14 mouse cellular contexts compared by ENCODE assay signal in the genomic region with DNA sequence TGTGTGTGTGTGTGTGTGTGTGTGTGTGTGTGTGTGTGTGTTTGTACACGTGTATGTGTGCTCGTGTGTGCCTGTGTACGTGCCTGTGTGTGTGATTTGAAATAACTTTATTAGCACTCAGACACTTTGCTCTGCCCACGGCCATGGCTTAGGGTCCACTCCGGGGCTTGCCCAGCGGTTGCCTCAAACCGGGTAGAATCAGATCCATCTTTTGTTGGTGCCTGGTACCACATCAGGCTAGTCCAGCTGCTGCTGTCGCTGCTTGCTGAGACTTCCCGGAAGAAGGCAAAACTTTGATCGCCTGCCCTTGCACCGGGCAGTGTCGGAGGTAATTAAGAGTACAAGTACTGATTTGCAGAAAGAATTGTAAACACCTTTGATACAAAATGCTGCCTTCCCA. TPM values are rescaled to one million over a fixed set of nuclear protein-coding genes. Genes with fewer than 3 reads are reported as not detected.
DNase-seq lines count a peak whose midpoint lies in the region; ATAC-seq and TF ChIP-seq lines count a peak whose summit lies in the region.
"Had no signal": no experiment of that assay in that cellular context is flagged by ENCODE, and none has a peak within 500 bp of the region (broad histone marks: within the 10 kb centered on the region; RNA-seq: fewer than 3 reads in every experiment).

No protein-coding gene starts in this region.

- H3K4me3 ChIP-seq in lung, embryonic 14.5 days (ENCODE audit: low read depth, low read length), result no peak overlapping the region
- H3K4me3 ChIP-seq in lung, postnatal 0 days (ENCODE audit: low read depth, low read length), result no peak overlapping the region
- H3K4me3 ChIP-seq in forebrain, postnatal 0 days (ENCODE audit: low read depth, low read length), result no peak overlapping the region
- no peak overlapping the region for H3K4me3 ChIP-seq in intestine, embryonic 15.5 days (replicated peaks)
- H3K4me3 ChIP-seq in neural tube, embryonic 14.5 days (ENCODE audit: low read depth, low read length), result peak overlapping the region; percentile 12
- H3K4me3 ChIP-seq: megakaryocyte, embryonic 14.5 days had no signal

- peaks cover 24% of the 10 kb centered on the region for H3K4me1 ChIP-seq in lung, embryonic 14.5 days (ENCODE audit: insufficient read depth)
- peaks cover 2% of the 10 kb centered on the region; the same call in 1 of the 2 replicates for H3K4me1 ChIP-seq in lung, postnatal 0 days (ENCODE audit: insufficient read depth, low read depth, low read length)
- H3K4me1 ChIP-seq in forebrain, postnatal 0 days (ENCODE audit: insufficient read depth), result peaks cover 4% of the 10 kb centered on the region; the same call in 1 of the 2 replicates
- peaks cover 19% of the 10 kb centered on the region for H3K4me1 ChIP-seq in intestine, embryonic 15.5 days (replicated peaks)
- H3K4me1 ChIP-seq in neural tube, embryonic 14.5 days (ENCODE audit: control insufficient read depth, insufficient read depth, low read length), result peaks cover 58% of the 10 kb centered on the region
- H3K4me1 ChIP-seq: megakaryocyte, embryonic 14.5 days had no signal

- TF ChIP-seq EP300 in lung, postnatal 0 days (IDR thresholded peaks at IDR 0.05), result no peak

- 24% methylated on average over 12 of the region's 12 CpGs for WGBS in lung, embryonic 14.5 days
- 38% methylated on average over 12 of the region's 12 CpGs for WGBS in lung, postnatal 0 days
- WGBS in forebrain, postnatal 0 days, result 38% methylated on average over 12 of the region's 12 CpGs
- 19% methylated on average over 11 of the region's 12 CpGs for WGBS in intestine, embryonic 15.5 days
- 8% methylated on average over 12 of the region's 12 CpGs for WGBS in neural tube, embryonic 14.5 days

- no peaks in the 10 kb centered on the region for H3K9me3 ChIP-seq in lung, embryonic 14.5 days (ENCODE audit: low read depth, low read length)
- no peaks in the 10 kb centered on the region for H3K9me3 ChIP-seq in lung, postnatal 0 days (ENCODE audit: low read length)
- no peaks in the 10 kb centered on the region for H3K9me3 ChIP-seq in forebrain, postnatal 0 days (ENCODE audit: low read length)
- no peaks in the 10 kb centered on the region for H3K9me3 ChIP-seq in intestine, embryonic 15.5 days
- no peaks in the 10 kb centered on the region for H3K9me3 ChIP-seq in neural tube, embryonic 14.5 days (ENCODE audit: control insufficient read depth, low read length)
- H3K9me3 ChIP-seq: megakaryocyte, embryonic 14.5 days had no signal

- peak overlapping the region; percentile 15; the same call in 1 of the 2 replicates for H3K27ac ChIP-seq in lung, embryonic 14.5 days (ENCODE audit: low read depth)
- no peak overlapping the region for H3K27ac ChIP-seq in lung, postnatal 0 days (ENCODE audit: low read length)
- no peak overlapping the region for H3K27ac ChIP-seq in forebrain, postnatal 0 days (ENCODE audit: low read depth, low read length)
- H3K27ac ChIP-seq in intestine, embryonic 15.5 days, result no peak overlapping the region
- peak overlapping the region; percentile 48 for H3K27ac ChIP-seq in neural tube, embryonic 14.5 days (ENCODE audit: low read depth, low read length)

- H3K9ac ChIP-seq in lung, embryonic 14.5 days, result no peak overlapping the region
- no peak overlapping the region for H3K9ac ChIP-seq in lung, postnatal 0 days (replicated peaks; ENCODE audit: low read depth)
- no peak overlapping the region for H3K9ac ChIP-seq in forebrain, postnatal 0 days
- H3K9ac ChIP-seq in intestine, embryonic 15.5 days, result no peak overlapping the region
- no peak overlapping the region for H3K9ac ChIP-seq in neural tube, embryonic 14.5 days (replicated peaks; ENCODE audit: low read depth, low read length)
- H3K9ac ChIP-seq: liver, postnatal 0 days had no signal

- H3K36me3 ChIP-seq in lung, embryonic 14.5 days (ENCODE audit: insufficient read depth), result no peaks in the 10 kb centered on the region
- H3K36me3 ChIP-seq in lung, postnatal 0 days (ENCODE audit: insufficient read depth, low read length), result no peaks in the 10 kb centered on the region
- H3K36me3 ChIP-seq in forebrain, postnatal 0 days (ENCODE audit: insufficient read depth), result no peaks in the 10 kb centered on the region
- no peaks in the 10 kb centered on the region for H3K36me3 ChIP-seq in intestine, embryonic 15.5 days
- no peaks in the 10 kb centered on the region for H3K36me3 ChIP-seq in neural tube, embryonic 14.5 days (ENCODE audit: control insufficient read depth, insufficient read depth, low read length)

- DNase-seq in lung, embryonic 14.5 days, result no peak
- no peak for DNase-seq in lung, postnatal 0 days (ENCODE audit: low spot score)
- DNase-seq in forebrain, postnatal 0 days, result no peak
- no peak for DNase-seq in left cerebral cortex, adult 8-10 months (ENCODE audit: low spot score in 2 of 2)
- DNase-seq: adrenal gland, adult 8-10 months; spleen, adult 18-20 months; thymus, adult 2 months had no signal

- ATAC-seq in lung, embryonic 14.5 days (ENCODE audit: insufficient read depth), result no peak
- ATAC-seq in lung, postnatal 0 days, result no peak
- no peak for ATAC-seq in forebrain, postnatal 0 days
- no peak for ATAC-seq in intestine, embryonic 15.5 days
- no peak for ATAC-seq in neural tube, embryonic 14.5 days (ENCODE audit: low read depth)
- ATAC-seq in granulocyte monocyte progenitor cell, adult 5-6 weeks (replicated peaks; ENCODE audit: poor library complexity, severe bottlenecking), result no peak
- no peak for ATAC-seq in activated CD4-positive, CD25-positive, alpha-beta regulatory T cell, adult 4 months
- ATAC-seq: liver, postnatal 0 days; Patski had no signal

- H3K27me3 ChIP-seq in lung, embryonic 14.5 days (ENCODE audit: insufficient read depth, low read length), result no peaks in the 10 kb centered on the region
- H3K27me3 ChIP-seq in lung, postnatal 0 days (replicated peaks; ENCODE audit: insufficient read depth, low read length), result no peaks in the 10 kb centered on the region
- no peaks in the 10 kb centered on the region for H3K27me3 ChIP-seq in forebrain, postnatal 0 days (ENCODE audit: insufficient read depth, low read length)
- no peaks in the 10 kb centered on the region for H3K27me3 ChIP-seq in intestine, embryonic 15.5 days (replicated peaks)
- no peaks in the 10 kb centered on the region for H3K27me3 ChIP-seq in neural tube, embryonic 14.5 days (ENCODE audit: control insufficient read depth, insufficient read depth, low read length)

- H3K4me2 ChIP-seq in lung, embryonic 14.5 days, result 0 out of 2 replicates have a peak overlapping the region, but pooled peaks have one; percentile 20
- H3K4me2 ChIP-seq in lung, postnatal 0 days (replicated peaks; ENCODE audit: low read depth, low read length), result no peak overlapping the region
- peak overlapping the region; percentile 18; the same call in 1 of the 2 replicates for H3K4me2 ChIP-seq in forebrain, postnatal 0 days (ENCODE audit: low read depth)
- peak overlapping the region; percentile 18; the same call in 1 of the 2 replicates for H3K4me2 ChIP-seq in intestine, embryonic 15.5 days (replicated peaks)
- H3K4me2 ChIP-seq in neural tube, embryonic 14.5 days (ENCODE audit: low read depth, low read length), result peak overlapping the region; percentile 65

- no peak for TF ChIP-seq CTCF in lung, embryonic 14.5 days (IDR thresholded peaks at IDR 0.05; ENCODE audit: low read depth)
- TF ChIP-seq CTCF in lung, postnatal 0 days (IDR thresholded peaks at IDR 0.05), result no peak
- TF ChIP-seq CTCF in forebrain, postnatal 0 days (IDR thresholded peaks at IDR 0.05; ENCODE audit: low read depth), result no peak

RNA-seq across cellular contexts. Expression of gene Tshz3, which starts 12.1 kb away (rescaled TPM):
- polyA plus RNA-seq in lung, embryonic 14.5 days (2014; fragmentation: Nextera tagmentation; extraction: Ambion mirVana), result 21.1 and 23.3 TPM in 2 replicates
- 4.1 and 5.8 TPM in 2 replicates for polyA plus RNA-seq in lung, postnatal 0 days (2015; fragmentation: Nextera tagmentation; extraction: Ambion mirVana)
- total RNA-seq in forebrain, postnatal 0 days (2014; rRNA removed), result 32.2 and 37.8 TPM in 2 replicates
- 15.6 and 18.0 TPM in 2 replicates for polyA plus RNA-seq in forebrain, postnatal 0 days (2015; fragmentation: Nextera tagmentation; extraction: Ambion mirVana)
- polyA plus RNA-seq in intestine, embryonic 15.5 days (2015; fragmentation: Nextera tagmentation; extraction: Ambion mirVana), result 10.2 and 11.2 TPM in 2 replicates
- polyA plus RNA-seq in neural tube, embryonic 14.5 days (2014; fragmentation: Nextera tagmentation; extraction: Ambion mirVana), result 87.2 and 104 TPM in 2 replicates
- total RNA-seq in granulocyte monocyte progenitor cell, adult 5-6 weeks (2014; fragmentation: Nextera tagmentation), result 0.28 TPM in 1 of 2 replicates, not detected in the other
- total RNA-seq in granulocyte monocyte progenitor cell, adult 5-6 weeks (2017), result 0.15 TPM in 1 of 2 replicates, not detected in the other
- polyA plus RNA-seq in activated CD4-positive, CD25-positive, alpha-beta regulatory T cell, adult 4 months (2017; shearing (Covaris generic)), result under 1 TPM in 1 of 2 experiments, not detected in 1; 0.77 TPM
- total RNA-seq in left cerebral cortex, adult 8-10 months (2022), result 10 to 100 TPM; 43.1 to 48.9 (median 45.9) TPM

Comparison
In these comparisons a context has a peak if more than half of its experiments do, and no peak if none do; other contexts are left out.
1. H3K27ac ChIP-seq: peak in lung, embryonic 14.5 days (single experiment) and neural tube, embryonic 14.5 days (single experiment); none in lung, postnatal 0 days (single experiment), forebrain, postnatal 0 days (single experiment) and intestine, embryonic 15.5 days (single experiment).